Mouse (Mus musculus) kidney, adult 9 months (tissue): ENCODE measurements at regions not wholly inside any gene's neighbourhood (a gene's known extent, or its start where the extent isn't known, plus 50 kb on each side); places are given as distances from the start of the nearest gene placed in this dataset.

ENCODE experiments used
- DNase-seq: peaks from one replicate; pipeline ENCODE4 v3.0.0; 2022

DNA sequence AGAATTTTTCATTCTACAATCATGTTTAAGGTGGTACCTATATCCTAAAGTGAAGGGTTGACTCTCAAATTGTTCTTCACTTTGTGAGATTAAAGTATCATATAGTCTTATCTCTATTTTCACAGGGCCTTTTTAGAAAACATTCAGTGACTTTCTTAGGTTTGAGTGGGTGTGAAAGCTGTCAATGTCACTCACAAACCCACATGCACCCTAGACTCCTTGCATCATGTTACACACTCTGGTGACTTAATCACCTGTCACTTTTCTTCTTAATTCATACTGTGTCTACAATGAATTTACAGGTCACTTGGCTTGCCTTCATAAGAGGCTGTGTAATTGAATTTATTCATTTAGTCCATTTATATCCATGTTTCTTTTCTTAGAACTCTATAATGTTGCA is 1026.8 kb upstream of the Alcam start:
- DNase-seq: no peak

DNA sequence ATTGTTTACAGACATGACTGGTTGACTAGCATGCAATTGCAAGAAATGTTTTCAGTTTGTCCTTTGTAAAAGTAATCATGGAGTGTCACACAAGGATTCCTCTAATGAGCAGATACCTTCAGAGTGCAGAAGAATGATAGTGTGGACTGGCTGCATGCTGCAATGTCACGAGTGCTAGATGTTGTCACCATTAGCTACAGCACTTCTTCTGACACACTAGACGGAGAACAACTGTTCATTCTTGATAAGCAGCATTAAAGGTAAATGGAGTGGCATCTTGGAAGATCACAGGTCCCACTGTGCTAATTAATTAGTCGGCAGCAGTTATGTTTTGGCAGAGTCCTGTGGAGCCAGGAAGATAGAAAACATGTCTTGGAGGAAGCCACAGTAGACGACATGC is 985.6 kb upstream of the Alcam start:
- DNase-seq: no peak

DNA sequence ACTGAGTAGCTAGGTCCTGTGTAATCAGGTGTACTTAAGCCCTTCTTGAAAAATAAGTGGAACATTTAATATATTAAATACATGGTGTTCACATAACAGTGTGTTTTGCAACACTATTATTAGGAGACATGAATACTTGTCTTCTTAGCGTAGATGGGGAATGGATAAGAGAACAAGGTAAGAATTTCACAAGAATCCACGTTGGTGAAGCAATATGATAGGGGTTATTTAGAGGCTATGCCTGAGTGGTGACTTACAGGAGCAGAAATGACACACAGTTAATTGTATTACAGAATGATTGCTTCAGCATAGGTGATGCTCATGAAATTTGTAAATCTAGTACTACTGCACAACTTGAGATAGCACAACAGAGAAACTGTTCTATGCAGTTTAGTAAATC is 964.5 kb upstream of the Alcam start:
- DNase-seq: no peak

DNA sequence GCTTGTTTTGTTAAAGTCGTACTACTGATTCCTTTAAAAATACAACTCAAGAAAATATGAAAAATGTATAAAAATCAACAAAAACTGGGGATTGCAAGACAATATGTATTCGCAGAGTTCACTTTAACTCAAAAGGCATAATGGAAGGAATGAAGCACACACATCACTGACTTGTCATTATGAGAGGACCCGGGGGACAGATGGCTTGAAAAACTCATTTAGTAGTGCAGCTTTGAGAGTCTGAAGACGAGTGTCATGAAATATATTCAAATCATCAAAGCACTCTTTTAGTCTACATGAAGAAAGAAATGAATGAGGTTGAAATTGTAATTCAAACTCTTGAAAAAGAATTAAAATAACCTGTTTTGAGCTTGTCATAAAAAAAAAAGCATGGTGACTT is 931.3 kb upstream of the Alcam start:
- no peak for DNase-seq

DNA sequence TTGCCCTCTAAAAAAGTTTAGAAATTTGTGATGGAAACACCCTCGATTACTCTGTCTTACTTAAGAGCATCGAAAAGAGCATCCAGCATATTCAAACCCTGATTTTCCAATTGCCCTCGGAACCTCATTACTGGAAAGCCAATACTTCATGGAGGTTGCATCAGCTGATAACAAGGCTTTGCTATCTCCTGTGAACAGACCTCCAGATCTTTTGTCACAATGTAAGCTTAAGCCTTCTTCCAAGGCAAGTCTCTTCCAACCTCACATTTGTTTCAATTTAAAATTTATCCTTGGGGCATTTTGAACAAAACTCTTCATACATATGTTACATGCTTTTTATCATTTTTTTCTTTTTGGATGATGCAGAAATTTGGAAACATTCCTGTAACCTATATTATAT is 888.3 kb upstream of the Alcam start:
- DNase-seq: no peak

DNA sequence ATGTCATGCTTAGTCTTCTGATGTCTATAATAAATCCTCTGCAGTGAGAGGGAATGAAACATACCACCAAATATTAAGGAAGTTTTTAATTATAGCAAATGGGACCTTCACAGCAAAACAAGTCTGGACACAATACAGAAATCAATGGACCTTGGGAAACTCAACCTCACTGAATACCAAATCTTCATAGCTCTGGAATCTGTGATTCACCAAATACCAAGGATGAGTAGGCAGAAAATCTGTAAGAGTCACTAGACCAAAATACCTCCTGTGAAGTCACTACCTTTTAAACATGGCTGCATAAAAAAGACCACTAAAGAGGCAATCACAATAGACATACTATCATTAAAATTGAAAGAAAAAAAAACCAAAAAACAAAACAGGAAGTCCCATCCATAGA is 872.5 kb upstream of the Alcam start:
- no peak for DNase-seq

DNA sequence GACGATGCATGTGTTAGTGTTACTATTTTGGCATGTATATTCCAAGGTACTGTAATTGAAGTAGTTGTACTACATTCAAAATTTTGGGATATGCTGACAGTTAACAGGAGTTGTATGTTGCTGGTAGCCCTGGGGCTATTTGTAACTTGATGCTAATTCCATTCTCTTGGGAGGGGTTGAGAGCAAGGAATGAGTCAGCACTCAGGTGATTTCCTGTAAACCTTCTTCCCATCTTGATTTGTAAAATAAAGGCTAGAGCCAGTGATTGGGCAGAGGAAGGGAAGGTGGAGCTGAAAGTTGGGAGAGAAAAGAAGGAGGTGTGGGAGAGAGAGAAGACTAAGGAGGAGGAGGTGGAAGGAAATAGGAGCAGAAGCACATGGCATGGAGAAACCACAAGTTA is 838.2 kb upstream of the Alcam start:
- DNase-seq: no peak

DNA sequence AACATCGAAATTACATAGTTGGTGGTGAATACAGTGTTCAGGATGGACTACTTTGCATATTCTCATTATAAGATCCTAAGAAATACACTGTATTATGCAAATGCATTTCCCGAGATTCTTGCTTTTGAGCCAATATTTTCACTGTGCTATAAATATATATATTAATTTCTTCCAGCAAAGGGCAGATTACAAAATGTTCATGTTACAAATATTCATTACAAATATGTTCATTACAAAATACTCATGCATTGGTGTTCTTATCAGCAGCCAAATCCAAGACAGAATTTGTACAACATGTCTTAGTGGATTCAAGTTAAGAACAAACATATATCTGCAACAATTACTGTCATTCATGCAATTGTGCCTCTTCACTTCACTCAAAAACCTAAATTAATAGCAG is 828.1 kb upstream of the Alcam start:
- DNase-seq: no peak

DNA sequence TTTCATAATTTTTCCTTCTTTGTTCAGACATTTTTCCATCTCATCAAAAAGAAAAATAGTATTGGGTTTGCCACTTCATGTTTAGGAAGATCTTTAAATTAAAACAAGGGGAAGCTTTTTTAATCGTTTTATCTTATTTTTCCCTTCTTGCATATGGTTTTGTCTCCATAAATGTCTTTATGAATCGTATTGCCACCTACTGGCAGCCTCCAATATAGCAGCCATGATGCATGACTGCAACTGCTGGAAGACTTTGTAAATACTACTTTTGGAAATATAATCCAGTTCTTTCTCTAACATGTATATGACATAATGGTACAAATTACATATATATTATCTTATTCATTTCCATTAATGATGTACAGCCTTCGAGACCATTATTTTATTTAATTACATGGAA is 812.2 kb upstream of the Alcam start:
- DNase-seq: peak; percentile 64

GRCm38 (mm10) chr16:53245365-53245764 is 791.5 kb upstream of the Alcam start:
- DNase-seq: peak; percentile 3

- DNase-seq: no peak
Measured at GRCm38 (mm10) chr16:53242126-53242537, 788.3 kb upstream of the Alcam start.

DNA sequence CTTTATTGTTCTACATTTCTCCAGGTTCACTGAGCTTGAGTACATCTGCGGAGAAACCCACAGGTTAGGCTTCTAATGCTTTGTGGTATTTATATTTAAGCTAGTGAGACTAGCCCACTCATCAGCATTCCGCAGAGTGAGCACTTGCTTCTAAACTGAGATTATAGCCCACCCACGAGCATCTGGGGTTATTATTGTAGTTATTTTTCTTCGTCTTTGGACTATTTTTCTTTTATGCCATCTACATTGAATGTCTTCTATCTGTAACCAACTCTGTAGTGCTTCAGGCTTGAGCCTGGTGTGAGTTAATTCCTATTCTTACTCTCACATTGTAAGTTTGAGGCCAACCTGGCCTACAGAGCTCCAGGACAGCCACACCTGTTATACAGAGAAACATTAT is 765.0 kb upstream of the Alcam start:
- no peak for DNase-seq

GRCm38 (mm10) chr16:53201449-53201848 is 747.6 kb upstream of the Alcam start:
- DNase-seq: no peak

DNA sequence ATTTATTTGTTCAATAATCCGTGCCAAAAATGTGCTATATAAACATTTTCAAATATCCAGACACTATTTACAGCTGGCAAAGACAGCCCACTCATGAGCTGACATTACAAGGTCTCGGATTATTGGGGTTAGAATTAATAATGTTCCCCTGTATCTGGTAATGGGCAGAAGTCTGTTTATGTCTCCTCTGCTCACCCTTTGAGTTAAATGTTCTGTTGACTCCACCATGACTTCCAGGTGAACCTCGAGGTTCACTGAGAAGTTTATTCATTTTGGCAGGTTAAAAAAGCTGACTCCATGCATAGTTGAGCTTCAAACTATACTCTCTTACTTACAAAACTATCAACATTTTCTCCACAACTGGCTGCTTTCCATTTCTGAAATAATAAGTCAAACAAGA is 732.6 kb upstream of the Alcam start:
- no peak for DNase-seq

- DNase-seq: no peak
Measured at GRCm38 (mm10) chr16:53156352-53156751, 702.5 kb upstream of the Alcam start.

- DNase-seq: no peak
Measured at GRCm38 (mm10) chr16:53130677-53131076, 676.8 kb upstream of the Alcam start.

DNA sequence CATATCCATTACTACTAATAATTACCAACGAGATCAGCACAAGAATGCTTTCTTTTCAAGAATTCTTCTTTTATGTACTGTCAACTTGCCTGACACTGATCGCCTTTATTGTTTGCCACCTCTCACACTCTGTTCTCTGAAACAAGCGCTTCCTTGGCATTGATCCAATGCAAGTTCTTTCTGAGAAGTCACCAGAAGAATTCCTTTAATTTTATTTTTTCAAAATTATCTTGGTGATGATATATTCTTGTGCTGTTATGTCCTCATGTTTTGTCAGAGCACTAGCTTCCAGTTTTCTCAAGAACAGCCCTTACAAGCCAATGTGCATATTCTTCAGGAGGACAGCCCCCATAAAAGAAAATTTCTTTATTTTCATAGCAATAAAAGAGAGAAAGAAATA is 654.9 kb upstream of the Alcam start:
- no peak for DNase-seq

- no peak for DNase-seq
Measured at GRCm38 (mm10) chr16:53095396-53095929, 641.6 kb upstream of the Alcam start.

DNA sequence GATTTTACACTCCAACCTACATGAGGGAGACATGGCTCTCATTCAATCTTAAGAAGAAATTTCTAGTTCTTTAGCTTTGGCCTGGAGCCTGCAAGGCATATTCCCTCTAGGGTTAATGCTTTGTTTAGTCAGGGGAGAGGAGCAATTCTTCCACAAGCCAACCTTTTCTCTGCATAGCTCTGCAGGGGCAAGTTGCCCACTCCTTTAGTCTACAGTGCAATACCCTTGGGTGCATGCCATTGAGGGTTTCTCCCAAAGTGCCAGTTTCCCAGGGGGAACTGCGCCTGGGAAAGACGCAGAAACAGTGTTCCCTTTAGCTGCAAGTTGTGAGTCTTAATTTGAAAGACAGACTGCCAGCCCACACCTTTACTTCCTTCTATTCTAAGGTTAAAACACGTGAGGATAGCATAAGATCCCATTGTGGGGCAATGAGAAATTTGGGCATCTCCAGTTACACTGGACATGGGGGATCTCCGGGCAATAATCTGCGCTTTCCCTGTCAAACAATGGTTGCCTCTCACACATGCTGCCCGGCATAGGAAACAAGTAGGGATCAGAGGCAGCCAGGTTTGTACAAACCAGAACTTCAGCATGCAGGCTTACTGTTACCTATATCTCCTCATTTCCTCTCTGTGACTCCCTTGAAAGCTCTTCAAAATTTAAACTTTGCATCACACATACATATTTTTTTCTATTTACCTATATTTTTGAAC is 620.1 kb upstream of the Alcam start:
- no peak for DNase-seq

DNA sequence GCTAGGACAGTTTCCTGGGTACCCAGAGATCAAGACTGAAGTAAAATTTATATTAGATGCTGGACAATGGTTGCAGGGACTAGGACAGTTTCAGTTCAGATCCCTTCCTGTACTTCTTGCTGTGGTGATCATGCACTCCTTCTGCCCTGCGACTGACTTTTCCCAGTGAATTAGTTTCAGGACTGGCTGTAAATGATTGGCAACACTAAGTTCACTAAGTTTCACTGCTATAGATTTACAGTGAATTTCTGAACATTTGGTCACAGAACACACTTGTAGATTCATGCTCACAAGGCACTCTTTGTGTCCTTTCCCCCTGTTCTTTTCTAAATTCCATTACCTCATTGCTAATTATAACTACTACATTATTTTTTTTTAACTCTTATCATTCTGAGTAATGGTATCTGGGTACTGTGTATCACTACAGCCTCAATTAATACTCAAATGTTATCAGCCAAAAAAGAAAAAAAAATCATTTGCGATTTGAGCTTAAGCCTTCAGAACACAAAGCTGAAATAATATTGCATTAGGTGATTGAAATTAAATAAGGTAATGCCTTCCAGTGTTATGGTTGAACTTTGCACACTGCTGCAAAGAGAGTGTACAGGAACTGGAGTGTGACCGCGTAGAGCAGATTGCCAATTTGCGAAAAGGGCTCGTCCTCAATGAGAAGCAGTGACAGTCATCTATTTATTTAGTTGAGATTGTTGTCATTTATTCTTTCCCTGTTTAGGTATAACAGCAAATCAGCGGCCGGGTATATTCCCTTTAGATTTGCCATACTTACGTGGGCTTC is 618.2 kb upstream of the Alcam start:
- peak; percentile 13 for DNase-seq

- no peak for DNase-seq
Measured at GRCm38 (mm10) chr16:53064151-53064550, 610.3 kb upstream of the Alcam start.

GRCm38 (mm10) chr16:53063061-53063460 is 609.2 kb upstream of the Alcam start:
- no peak for DNase-seq

GRCm38 (mm10) chr16:53026056-53026455 is 572.2 kb upstream of the Alcam start:
- no peak for DNase-seq

- peak; percentile 22 for DNase-seq
Measured at GRCm38 (mm10) chr16:53011847-53012246, 558.0 kb upstream of the Alcam start.
